Mouse (Mus musculus) heart, adult 11 months (tissue): ENCODE results near the gene Hs3st2.

Source experiments
- DNase-seq: peaks from one replicate; pipeline ENCODE4 v3.0.0; 2022

The Hs3st2 gene

DNA sequence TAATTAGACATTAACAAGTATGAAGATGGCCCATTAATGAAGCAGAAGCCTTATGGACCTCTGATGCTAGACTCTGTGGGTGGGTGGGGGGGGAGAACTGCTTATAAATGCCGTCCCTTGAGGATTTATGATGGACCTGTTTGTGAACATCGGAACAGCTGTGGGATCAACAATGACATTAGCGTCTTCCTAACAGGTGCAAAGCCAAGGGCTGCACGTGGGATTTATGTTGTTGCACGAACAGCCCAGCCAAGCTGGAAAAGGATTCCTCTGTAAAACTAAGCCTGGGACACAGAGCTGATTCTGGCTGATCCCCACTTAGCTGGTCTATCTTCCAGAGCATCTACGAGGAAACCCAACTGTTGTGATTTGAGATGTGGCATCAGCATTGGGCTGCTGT lies 69.0 kb downstream of the Hs3st2 start:
- peak; percentile 78 for DNase-seq

DNA sequence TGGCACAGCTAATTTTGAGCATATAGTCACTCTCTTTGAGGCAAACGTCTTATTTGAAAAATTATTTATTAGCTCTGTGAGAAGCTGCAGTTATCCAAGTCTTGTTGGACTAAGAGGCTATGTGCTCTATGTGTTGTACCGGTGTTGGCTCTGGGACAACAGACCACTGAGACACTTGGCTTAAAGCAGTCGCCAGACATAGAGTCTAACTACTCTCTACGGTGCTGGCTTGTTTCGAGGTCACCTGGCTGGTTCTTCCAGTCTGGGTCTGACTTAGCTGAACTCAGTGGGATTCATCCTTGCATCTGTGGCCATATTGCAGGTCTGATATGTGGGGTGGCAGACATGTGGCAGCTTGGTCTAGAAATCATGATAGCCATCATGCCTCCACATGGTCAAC lies 72.8 kb downstream of the Hs3st2 start:
- peak; percentile 51 for DNase-seq

DNA sequence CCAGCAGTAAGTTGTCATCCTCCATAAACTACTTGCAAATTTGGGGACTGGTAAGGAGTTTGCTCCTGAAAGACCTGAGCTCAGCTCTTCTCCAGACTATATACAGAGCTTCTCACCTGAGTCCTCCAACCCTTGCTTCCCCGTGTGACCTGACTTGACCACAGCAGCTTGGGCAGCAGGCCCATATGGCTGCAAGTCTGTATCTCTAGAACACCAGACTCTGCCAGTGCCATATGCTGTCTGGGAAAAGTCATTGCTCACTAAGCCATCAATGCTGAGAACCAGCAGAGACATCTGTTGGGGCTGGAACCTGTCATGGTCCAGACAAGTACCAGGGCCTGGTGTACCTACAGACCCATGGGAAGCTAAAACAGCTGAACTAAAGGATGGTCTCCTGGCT lies 73.5 kb downstream of the Hs3st2 start:
- no peak for DNase-seq

DNA sequence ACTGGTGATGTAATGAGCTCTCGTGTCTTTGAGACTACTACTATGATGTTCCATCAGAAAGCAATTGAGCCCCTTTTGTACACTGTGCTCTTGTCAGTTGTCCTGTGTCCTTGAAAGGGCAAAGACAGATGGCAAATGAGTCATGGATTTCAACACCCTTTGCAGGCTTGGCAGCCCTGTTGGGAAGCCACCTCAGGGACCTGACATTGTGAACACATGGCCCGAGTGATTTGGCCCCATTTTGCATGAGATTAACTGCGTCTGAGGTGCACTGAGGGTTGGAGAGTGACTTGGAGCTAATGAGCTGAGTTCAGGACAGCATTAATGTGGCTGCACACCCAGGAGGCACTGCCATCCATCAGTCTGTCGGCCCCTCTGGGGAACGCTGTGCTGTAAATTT lies 74.7 kb downstream of the Hs3st2 start:
- no peak for DNase-seq

DNA sequence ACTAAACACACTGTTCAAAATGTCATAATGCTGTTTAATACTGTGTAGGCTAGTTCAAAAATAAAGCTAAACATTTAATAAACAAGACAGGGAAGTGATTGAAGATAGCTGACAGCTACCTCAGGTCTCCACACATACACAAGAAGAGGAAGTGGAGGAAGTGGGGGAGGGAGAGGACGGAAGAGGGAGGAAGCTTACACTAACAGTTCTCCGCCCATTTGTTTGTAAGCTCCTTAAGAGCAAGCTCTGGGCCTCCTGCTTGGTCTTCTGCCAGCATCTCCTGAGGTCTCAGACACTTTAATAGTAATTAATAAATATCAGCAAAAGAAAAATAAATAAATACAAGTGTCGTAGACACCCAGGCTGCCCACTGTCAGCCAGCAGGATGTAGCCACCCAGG lies 77.8 kb downstream of the Hs3st2 start:
- peak; percentile 97 for DNase-seq

DNA sequence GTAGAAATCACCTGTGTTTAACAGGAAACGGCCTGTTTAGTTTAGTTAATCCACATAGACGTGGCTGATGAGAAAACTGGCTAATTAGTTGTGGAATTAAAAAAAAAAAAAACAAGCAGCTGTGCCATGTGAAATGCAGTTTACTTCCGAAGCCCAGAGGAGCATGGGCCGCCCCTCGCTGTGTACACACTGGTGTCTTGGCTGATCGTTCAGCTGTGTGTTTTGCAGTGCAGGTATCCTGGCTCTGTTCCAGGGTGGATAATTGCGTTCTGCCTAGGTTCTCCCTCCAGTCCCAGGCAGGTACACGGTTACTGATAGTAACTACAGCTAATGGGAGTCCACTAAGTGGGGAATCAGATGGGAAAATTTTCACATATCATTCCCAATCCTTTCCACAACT lies 86.6 kb downstream of the Hs3st2 start:
- DNase-seq, result peak; percentile 64

DNA sequence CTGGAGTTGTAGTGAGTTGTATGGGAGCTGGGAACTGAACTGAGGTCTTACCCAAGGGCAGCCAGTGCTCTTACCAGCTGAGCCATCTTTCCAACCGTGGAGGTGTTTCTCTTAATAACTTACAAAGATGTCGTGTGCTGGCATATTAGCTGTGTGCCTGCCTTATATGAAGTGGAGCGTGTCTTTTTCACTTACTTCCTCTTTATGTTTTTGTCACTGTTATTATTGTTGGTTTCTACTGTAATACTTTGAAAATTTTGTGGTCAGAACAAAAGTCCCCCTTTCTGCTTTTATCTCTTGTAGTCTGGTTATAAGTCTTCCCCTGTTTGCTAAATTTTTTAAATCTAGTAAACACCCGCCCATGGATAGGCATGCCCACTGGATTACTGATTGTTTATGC lies 88.4 kb downstream of the Hs3st2 start:
- no peak for DNase-seq

DNA sequence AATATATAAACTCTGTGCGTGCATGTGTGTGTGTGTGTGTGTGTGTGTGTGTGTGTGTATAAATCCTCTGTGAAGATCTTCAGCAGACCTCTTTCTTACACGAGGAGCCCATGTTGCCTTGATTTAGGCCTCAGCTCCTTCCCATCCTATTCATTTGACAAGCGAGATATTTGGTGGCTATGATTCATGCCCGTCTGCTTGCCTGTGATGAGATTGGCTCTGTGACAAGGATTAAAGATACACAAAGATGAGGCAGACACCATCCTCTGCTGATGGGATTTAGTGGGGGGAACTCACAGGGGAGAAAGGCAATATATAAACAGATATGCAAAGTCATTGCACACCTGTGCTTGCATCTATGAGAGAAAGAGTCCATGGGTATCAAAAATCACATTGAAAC lies 92.9 kb downstream of the Hs3st2 start:
- DNase-seq, result no peak

DNA sequence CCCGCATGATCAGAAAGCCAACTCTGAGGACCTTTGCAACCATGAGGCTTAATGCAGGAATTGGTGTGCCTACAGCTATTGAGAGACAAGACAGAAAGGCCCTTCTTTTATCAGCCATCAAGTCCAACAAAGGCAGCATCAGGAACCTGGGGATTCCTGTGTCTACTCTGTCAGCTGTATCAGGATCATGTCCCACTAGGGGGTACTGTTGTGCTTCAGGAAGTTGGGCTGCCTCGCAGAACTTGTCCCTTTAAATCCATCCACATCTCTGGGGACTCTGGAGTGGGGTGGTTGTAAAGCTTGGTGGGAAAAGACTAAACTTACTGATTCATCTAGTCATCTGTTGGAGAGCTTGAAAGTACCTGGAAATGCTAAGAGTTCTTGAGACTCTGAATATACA lies 93.6 kb downstream of the Hs3st2 start:
- no peak for DNase-seq

DNA sequence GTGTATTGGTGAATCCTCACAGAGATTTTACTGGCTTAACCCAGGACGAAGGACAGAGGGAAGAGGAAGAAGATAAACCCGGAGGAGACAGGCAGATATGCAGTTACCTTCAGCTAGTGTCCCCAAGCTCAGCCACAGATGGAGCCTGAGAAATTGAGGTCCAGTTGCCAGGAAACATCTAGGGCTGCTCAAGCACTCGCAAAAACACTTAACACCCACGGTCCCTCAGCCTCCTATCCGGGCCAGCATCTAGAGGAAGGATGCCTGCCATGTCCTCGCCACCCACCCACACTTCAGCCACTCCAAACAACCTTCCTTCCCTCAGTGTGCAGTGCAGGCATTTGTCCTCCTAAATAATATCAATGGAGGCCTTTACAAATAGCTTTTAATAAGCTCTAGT lies 95.6 kb downstream of the Hs3st2 start:
- DNase-seq, result no peak

DNA sequence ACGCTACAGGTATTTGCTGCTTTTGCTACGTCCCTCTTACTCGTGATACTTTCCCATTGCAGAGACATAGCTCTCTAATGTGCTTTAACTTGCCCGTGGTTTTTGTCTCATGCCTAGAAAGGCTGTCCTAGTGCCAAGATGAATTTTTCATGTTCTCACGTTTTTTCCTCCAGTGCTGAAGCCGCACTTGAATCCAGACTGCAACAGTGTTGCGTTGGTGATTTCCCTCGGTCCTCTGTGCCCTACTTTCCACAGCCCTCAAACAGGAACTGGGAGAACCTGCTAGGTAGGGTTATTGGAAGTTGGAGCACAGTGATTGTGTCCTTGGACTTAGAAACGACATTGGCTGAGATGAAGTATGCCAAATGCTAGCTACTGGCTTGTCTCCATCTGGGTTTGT lies 97.7 kb downstream of the Hs3st2 start:
- DNase-seq, result no peak

DNA sequence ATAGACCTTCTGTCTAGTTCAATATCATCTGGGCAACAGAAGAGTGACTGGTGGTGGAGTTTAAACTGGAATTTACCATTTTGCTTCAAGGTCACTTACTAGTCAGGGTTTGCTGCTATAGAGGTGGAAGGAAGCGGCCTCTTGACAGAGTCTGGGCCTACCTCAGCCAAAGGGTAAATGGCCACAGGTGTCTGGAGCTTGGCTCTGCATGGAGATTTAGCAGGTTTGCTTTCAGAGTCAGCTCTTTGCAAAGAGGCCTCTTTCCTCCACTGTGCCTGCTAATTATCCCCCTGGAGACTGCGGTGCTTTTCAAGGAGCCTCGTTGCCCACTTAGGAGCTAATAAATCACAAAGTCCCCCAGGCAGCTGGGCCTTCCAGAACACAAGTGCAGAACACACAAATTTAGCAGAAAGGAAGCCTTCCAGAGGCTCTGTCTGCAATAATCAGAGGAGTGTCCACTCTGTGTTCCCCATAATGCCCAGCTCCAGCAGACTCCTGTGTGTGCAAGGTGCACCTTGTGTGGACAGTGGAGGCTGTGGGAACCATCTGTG lies 99.9 kb downstream of the Hs3st2 start:
- no peak for DNase-seq

DNA sequence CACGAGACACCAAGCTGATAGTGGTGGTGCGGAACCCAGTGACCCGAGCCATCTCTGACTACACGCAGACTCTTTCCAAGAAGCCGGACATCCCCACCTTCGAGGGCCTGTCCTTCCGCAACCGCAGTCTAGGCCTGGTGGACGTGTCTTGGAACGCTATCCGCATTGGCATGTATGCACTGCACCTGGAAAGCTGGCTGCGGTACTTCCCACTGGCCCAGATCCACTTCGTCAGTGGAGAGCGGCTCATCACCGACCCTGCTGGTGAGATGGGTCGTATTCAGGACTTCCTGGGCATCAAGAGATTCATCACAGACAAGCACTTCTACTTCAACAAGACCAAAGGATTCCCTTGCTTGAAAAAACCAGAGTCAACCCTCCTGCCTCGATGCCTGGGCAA lies 108.9 kb downstream of the Hs3st2 start:
- DNase-seq, result peak; percentile 83

DNA sequence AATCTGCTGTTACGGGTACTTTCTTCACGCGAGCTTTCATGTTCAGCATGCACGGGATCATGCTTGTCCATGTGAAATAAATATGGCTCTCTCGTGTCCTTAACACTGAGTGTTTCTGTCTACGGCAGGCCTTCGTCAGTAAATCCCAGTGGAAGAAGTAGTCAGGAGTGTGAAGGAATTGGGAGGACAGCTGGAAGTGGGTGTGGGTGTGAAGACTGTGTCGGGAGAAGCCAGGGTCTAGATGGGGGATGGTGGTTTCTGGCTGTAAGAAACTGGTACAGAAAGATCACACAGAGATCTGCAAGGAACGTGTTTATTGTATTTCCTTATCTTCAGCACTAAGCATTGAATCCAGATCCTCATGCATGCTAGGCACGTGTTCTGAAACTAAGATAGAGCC lies 110.0 kb downstream of the Hs3st2 start:
- DNase-seq, result peak; percentile 46

DNA sequence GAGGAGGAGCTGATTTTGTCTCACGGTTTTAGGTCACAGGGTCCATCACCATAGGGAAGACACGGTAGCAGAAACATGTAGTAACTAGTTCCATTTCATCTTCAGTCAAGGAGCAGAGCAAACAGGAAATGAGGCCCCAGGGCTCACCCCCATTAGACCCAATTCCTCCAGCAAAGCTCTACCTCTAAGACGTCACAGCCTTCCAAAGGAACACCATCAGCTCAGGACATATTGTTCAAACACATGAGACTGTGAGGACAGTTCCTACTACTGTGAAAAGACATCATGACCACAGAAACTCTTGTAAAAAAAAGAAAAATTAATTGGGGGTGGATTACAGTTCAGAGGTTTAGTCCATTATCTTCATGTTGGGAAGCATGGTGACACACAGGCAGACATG lies 125.1 kb downstream of the Hs3st2 start:
- peak; percentile 78 for DNase-seq

DNA sequence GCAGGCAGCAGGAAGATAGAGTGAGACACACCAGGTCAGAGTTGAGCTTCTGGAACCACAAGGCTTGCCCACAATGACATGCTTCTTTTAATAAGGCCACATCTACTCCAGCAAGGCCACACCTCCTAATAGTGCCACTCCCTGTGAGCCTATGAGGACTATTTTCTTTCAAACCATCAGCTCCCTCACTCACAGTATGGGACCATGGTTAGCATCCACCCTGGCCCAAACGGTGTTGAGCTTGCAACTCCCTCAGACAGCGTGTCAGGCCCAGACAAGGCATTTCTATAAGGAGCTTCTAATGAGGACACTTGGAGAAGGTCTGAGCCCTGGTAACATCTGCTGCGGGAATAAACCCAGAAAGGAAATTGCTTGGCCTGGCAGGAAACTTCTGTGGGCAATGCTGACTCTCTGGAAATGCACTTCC lies 125.5 kb downstream of the Hs3st2 start:
- DNase-seq, result peak; percentile 97

DNA sequence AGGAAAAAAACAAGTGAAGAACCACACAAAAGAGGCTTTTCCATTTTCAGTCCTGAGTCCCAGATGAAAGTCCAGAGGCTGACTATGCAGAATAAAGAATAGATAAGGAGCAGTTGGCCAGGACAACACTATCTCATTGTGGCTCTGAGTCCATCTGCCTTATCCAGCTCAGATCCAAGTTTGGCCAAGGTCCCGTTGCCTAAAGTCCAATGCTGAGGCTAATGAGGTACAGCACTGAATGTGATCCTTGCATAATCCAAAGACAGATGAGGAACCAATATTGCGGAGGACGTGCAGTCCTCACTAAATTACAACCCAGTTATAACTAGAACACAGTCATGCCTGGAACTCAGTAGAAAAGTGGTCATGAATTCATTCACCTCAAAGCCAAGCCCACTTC lies 130.5 kb downstream of the Hs3st2 start:
- no peak for DNase-seq

DNA sequence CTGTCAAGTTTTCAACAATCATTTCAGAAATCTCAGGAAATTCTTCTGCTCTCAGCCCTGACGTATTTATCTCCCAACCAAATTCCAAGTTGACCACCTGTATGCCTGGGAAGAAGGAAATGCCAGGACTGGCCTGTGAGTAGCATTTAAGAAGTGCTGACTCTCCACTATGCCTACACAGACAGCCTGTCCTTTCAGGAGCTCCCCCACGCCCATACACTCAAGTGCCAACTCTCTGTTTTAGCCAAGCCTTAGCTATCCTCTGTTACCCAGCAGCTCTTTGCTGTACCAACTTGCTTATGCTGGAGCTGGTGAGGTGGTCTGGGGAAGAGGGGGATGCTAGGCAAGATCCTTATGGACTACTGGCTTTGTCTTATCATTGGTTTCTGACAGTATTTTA lies 137.4 kb downstream of the Hs3st2 start:
- DNase-seq, result peak; percentile 62

DNA sequence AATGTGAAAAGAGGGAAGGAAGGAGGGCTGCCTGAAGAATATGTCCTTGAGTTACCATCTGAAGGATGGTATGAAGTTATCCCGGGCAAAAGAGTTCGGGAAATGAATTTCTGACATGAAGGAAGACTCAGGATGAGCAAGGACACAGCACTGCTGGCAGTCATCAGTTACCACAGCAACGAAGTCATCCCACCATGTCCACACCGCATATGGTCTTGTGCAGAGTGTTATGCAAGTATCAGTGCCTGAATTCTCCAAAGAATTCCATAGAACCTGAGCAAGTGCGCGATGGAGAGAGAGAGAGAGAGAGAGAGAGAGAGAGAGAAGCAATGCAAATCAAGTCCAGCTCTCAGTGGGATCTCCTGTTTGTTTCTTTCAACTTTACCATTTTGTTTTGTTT lies 142.0 kb downstream of the Hs3st2 start:
- peak; percentile 44 for DNase-seq

DNA sequence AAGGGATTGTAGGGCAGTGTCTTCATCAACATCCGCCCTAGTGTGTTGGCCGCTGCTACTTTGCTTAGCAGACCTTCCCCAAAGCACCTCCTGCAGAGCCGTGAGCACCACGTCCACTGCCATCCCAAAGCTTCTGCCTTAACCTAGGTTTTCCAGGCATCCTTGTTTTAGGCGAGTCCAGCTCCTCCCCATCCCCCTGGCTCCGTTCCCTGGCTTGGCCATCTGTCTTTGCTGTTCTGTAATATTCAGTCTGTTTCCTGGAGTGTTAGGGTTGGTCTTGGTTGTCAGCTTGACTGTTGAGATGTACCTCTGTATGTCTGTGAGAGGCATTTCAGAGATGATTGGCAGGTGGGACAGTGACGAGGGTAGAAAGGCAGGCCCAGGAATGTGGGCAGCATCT lies 142.7 kb downstream of the Hs3st2 start:
- DNase-seq, result peak; percentile 86

DNA sequence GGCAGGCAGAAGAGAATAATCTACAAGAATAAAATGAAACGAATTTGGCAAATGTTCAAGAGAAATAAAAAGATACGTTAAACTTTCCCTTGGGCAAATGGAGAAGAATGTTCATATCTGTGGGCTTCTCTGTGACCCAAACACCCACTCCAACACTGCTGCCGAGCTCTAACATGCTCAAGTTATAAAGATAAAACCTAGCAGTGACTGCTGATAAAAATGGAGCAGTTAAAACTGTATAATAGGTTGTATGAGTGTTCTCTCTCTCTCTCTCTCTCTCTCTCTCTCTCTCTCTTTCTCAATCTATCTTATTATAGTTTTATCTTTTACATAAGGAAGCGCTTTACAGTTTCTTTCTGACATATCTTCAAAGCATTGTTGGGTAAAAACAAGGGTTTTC lies 144.3 kb downstream of the Hs3st2 start:
- peak; percentile 12 for DNase-seq

DNA sequence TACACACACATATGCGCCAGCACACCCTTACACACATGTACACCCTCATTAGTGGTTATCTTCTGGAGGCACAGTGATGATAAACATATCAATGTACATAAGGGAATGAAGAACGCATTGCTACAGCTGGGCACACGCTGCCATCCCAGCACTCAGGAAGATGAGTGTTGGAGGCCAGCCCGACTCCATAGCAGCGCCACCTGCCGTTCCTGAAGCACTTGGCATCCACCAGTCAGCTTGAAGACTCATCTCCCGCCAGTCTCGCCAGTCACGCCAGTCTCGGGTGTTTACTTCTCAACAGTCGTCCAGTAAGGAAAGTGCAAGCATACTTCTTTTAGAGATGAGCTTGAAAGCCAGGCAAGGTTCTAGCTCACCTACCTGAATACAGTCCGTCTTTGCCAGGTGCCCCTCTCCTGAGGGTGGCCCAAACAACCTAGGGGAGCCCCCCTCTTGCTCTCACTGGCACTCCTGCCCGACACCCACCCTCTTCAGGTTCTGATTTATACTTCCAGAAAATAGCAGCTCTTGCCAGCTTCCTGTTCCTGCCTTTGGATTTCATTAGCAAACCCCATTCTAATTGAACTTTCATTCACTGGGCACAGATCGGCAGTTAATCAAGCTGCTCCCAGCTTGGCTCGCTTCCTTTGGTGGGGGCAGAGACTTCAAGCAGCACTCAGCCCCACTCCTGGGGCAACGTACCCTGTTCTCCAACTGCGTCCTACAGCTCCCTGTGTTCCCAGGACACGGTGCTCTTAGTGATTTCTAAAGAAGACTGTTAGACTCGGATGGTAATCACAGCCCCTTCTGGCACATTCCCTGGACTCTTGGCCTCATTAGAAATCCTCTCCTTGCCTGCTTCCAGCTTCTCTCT lies 148.0 kb downstream of the Hs3st2 start:
- DNase-seq, result peak; percentile 73

DNA sequence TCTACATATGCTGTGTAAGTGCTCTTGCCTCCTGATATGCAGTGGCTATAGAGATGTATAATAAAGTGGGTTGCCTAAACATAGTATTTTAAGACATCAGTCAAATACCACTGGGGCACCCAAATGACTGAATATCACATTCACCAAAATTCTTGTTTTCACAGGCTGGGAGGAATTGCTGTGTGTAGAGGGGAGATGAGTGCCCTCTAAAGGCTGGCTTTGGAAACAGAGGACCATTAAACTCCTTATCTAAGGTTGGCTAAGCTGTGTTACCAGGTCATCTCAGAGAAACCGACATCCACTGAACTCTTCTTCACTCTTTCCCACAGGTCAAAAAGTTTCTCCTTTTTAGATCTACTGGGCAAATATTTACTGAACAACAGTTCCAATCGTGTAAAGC lies 150.8 kb downstream of the Hs3st2 start:
- peak; percentile 11 for DNase-seq

DNA sequence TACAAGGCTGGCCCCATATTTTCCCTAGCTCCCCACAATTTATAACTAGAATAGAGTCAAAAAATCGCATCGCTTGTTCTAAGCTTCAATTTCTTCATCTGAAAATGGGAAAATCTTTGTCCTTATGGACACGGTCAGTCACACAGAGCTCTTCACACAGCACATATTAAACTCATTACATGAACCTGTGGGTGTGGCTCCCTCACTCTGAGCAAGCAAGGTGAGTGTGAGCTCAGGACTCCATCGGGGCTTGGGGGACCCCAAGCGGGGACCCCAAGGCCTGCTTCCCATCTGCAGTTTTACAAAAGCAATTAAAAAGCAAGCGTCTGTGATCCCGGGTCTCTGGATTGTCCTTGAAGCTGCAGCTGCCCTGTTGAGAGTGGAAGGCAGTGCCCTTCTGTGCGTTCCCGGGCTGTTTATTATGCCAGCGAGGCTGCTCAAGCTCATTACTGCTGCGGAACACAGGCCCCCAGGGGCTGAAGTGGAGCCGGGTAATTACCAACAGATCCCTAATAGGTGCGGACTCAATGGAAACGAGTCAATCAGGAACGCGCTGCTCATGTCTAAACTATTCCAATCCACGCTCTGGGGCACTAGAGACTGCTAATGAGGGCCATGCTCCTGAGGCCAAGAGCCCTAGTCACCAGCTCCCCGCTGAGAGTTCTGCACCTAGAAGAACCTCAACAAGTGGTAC lies 157.8 kb downstream of the Hs3st2 start:
- peak; percentile 72 for DNase-seq
